Mouse (Mus musculus) neural tube, embryonic 14.5 days (tissue): ENCODE measurements at regions not wholly inside any gene's neighbourhood (a gene's known extent, or its start where the extent isn't known, plus 50 kb on each side); places are given as distances from the start of the nearest gene placed in this dataset.
A peak's percentile ranks its signal among the peaks of the same experiment; 100 is the strongest.

ENCODE experiments used
- ATAC-seq: fragments of 200-750 bp; cut with Nextera tagmentation; 2 replicates; pipeline ENCODE4 v1.8.0; 2017; ENCODE audit warnings: low read depth, mild to moderate bottlenecking, moderate TSS enrichment, moderate library complexity
- H3K27ac ChIP-seq: fragments of 300-500 bp; sonication (generic); 2 replicates; pipeline ENCODE4 v1.5.1; 2014; ENCODE audit warnings: low read depth, mild to moderate bottlenecking, control low read depth, low read length, moderate library complexity, mixed read lengths
- H3K27me3 ChIP-seq: fragments of 300-500 bp; sonication (generic); 2 replicates; pipeline ENCODE4 v1.6.1; 2014; ENCODE audit warnings: low read length; ENCODE audit not compliant: control insufficient read depth, insufficient read depth
- H3K36me3 ChIP-seq: fragments of 300-500 bp; sonication (generic); 2 replicates; pipeline ENCODE4 v1.6.1; 2014; ENCODE audit warnings: low read length, mixed read lengths; ENCODE audit not compliant: control insufficient read depth, insufficient read depth
- H3K4me1 ChIP-seq: fragments of 300-500 bp; sonication (generic); 2 replicates; pipeline ENCODE4 v1.6.1; 2014; ENCODE audit warnings: low read length; ENCODE audit not compliant: control insufficient read depth, insufficient read depth
- H3K4me2 ChIP-seq: fragments of 300-500 bp; sonication (generic); 2 replicates; pipeline ENCODE4 v1.6.1; 2014; ENCODE audit warnings: mild to moderate bottlenecking, low read depth, low read length, control low read depth
- H3K4me3 ChIP-seq: fragments of 300-500 bp; sonication (generic); 2 replicates; pipeline ENCODE4 v1.5.1; 2014; ENCODE audit warnings: low read depth, low read length, control low read depth, mixed read lengths
- H3K9ac ChIP-seq: fragments of 300-500 bp; sonication (generic); replicated peaks from 2 replicates; pipeline ENCODE4 v1.6.1; 2014; ENCODE audit warnings: low read depth, mild to moderate bottlenecking, control low read depth, low read length, mixed read lengths
- H3K9me3 ChIP-seq: fragments of 300-500 bp; sonication (generic); 2 replicates; pipeline ENCODE4 v1.6.1; 2016; ENCODE audit warnings: low read length; ENCODE audit not compliant: control insufficient read depth
- WGBS: fragments of 180-500 bp; shearing (Covaris S2); extraction: QIAGEN DNeasy Blood & Tissue Kit; methylation state at CpG from one replicate; pipeline ENCODE4 v1.1.7; 2014; 5-methylcytosine and 5-hydroxymethylcytosine counted together

GRCm38 (mm10) chr3:34266462-34266861 lies 185.3 kb upstream of the Dnajc19 start:
- 16% methylated on average over 12 of the region's 12 CpGs for WGBS
- peak; percentile 85 for ATAC-seq
- H3K27ac ChIP-seq, result peak overlapping the region; percentile 22; the same call in 1 of the 2 replicates

GRCm38 (mm10) chr3:34264811-34265210 lies 183.7 kb upstream of the Dnajc19 start:
- no peak overlapping the region for H3K4me3 ChIP-seq
- H3K4me1 ChIP-seq, result no peaks in the 10 kb centered on the region
- H3K9ac ChIP-seq, result no peak overlapping the region
- no peaks in the 10 kb centered on the region for H3K27me3 ChIP-seq
- no peaks in the 10 kb centered on the region for H3K9me3 ChIP-seq
- 60% methylated on average over 6 of the region's 6 CpGs for WGBS
- no peak overlapping the region for H3K4me2 ChIP-seq
- H3K36me3 ChIP-seq, result no peaks in the 10 kb centered on the region
- no peak overlapping the region for H3K27ac ChIP-seq
- ATAC-seq, result no peak

More at GRCm38 (mm10) chr3:34266462-34266861, 185.3 kb upstream of the Dnajc19 start:
- H3K9ac ChIP-seq, result 0 out of 2 replicates have a peak overlapping the region, but pooled peaks have one; percentile 21
- H3K4me2 ChIP-seq, result peak overlapping the region; percentile 31; the same call in 1 of the 2 replicates
- H3K4me1 ChIP-seq, result no peaks in the 10 kb centered on the region
- no peaks in the 10 kb centered on the region for H3K27me3 ChIP-seq
- H3K9me3 ChIP-seq, result no peaks in the 10 kb centered on the region
- H3K4me3 ChIP-seq, result 0 out of 2 replicates have a peak overlapping the region, but pooled peaks have one; percentile 7
- no peaks in the 10 kb centered on the region for H3K36me3 ChIP-seq

GRCm38 (mm10) chr3:34252730-34253337 lies 171.7 kb upstream of the Dnajc19 start:
- no peaks in the 10 kb centered on the region for H3K36me3 ChIP-seq
- H3K4me2 ChIP-seq, result peak overlapping the region; percentile 3; the same call in 1 of the 2 replicates
- WGBS, result 32% methylated on average over 12 of the region's 12 CpGs
- H3K27me3 ChIP-seq, result no peaks in the 10 kb centered on the region
- 0 out of 2 replicates have a peak, but pooled peaks cover 3% of the 10 kb centered on the region for H3K4me1 ChIP-seq
- H3K9ac ChIP-seq, result no peak overlapping the region
- ATAC-seq, result peak; percentile 84
- no peak overlapping the region for H3K27ac ChIP-seq
- no peak overlapping the region for H3K4me3 ChIP-seq
- H3K9me3 ChIP-seq, result no peaks in the 10 kb centered on the region

DNA sequence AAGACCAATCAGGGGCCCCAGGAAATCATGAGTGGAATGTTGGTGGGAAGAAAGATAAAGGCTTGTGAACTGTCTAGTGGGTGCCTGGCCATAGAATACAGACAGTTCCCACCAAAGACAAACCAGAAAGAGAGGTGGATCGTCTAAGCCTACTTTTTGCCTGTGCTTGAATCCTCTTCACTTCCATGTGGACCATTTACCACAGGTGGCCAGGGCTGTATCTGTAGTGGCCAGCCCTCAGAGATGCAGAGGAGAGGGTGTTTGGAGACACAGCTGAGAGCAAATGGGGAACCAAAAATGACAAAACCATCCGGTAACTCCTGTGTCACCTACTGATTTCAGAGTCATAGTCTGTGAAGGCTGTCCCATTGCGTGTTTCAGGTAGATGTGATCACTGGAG lies 161.0 kb upstream of the Dnajc19 start:
- Histone ChIP-seq H3K27ac (no peak overlapping the region), H3K36me3 (no peaks in the 10 kb centered on the region), H3K27me3 (no peaks in the 10 kb centered on the region), H3K4me2 (no peak overlapping the region), H3K9ac (no peak overlapping the region), H3K9me3 (no peaks in the 10 kb centered on the region), H3K4me3 (no peak overlapping the region), H3K4me1 (no peaks in the 10 kb centered on the region)
- WGBS, result 93% methylated on average over 3 of the region's 3 CpGs
- ATAC-seq, result no peak

GRCm38 (mm10) chr3:34239978-34240377 lies 158.9 kb upstream of the Dnajc19 start:
- Histone ChIP-seq H3K4me2 (no peak overlapping the region), H3K9me3 (no peaks in the 10 kb centered on the region), H3K4me3 (no peak overlapping the region), H3K27ac (no peak overlapping the region), H3K9ac (no peak overlapping the region), H3K36me3 (no peaks in the 10 kb centered on the region), H3K27me3 (no peaks in the 10 kb centered on the region), H3K4me1 (no peaks in the 10 kb centered on the region)
- ATAC-seq, result no peak
- WGBS, result 69% methylated on average over 2 of the region's 2 CpGs

GRCm38 (mm10) chr3:34234391-34234790 lies 153.3 kb upstream of the Dnajc19 start:
- Histone ChIP-seq H3K4me1 (no peaks in the 10 kb centered on the region), H3K4me3 (no peak overlapping the region), H3K27me3 (no peaks in the 10 kb centered on the region), H3K4me2 (no peak overlapping the region), H3K27ac (no peak overlapping the region), H3K36me3 (no peaks in the 10 kb centered on the region), H3K9me3 (no peaks in the 10 kb centered on the region), H3K9ac (no peak overlapping the region)
- 38% methylated on average over 8 of the region's 8 CpGs for WGBS
- no peak for ATAC-seq

DNA sequence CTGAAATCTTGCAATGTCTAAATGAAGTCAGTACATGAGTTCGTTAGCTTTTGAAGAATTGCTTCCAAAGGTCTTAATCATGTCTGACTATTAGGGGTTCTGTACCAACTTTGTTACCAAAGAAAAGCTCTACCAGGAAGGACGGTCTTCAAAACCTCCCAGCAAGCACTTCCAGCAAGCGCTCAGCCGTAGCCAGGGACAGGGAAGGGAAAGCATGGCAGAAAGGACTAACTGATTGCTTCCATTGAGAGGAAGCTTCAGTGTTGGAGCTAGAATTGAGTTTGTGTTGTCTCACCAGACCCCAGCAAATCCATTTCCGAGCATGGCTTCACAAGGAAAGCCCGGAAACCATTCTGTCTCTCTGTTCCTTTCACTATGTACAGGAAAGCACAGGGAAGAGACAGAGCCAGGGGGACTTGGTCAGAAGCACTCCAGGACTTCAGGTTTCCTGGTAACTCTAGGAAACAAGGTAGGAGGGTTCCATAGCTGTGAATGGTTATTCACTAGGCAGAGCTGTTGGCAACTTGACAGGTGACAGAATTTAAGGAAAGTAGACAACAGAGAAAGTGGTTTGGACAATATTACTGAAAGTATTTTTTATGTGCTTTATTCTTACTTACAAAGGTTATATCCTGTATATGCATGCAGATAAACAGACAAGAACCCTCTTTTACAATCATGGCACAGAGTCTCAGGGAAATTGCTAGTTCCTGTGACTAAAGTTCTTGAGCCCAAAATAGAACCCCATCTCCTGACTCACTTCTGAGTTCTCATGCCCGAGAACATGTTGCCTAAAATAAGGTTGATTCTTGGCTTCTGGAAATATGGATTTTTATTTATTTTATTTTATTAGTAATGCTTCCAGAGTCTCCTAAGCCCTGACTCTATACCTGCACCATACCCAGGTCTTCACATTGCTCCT lies 151.5 kb upstream of the Dnajc19 start:
- Histone ChIP-seq H3K27ac (no peak overlapping the region), H3K27me3 (no peaks in the 10 kb centered on the region), H3K9me3 (no peaks in the 10 kb centered on the region), H3K4me1 (no peaks in the 10 kb centered on the region), H3K9ac (no peak overlapping the region), H3K4me3 (no peak overlapping the region), H3K4me2 (no peak overlapping the region), H3K36me3 (no peaks in the 10 kb centered on the region)
- 88% methylated on average over 7 of the region's 7 CpGs for WGBS
- peak; percentile 15; the same call in 1 of the 2 replicates for ATAC-seq

DNA sequence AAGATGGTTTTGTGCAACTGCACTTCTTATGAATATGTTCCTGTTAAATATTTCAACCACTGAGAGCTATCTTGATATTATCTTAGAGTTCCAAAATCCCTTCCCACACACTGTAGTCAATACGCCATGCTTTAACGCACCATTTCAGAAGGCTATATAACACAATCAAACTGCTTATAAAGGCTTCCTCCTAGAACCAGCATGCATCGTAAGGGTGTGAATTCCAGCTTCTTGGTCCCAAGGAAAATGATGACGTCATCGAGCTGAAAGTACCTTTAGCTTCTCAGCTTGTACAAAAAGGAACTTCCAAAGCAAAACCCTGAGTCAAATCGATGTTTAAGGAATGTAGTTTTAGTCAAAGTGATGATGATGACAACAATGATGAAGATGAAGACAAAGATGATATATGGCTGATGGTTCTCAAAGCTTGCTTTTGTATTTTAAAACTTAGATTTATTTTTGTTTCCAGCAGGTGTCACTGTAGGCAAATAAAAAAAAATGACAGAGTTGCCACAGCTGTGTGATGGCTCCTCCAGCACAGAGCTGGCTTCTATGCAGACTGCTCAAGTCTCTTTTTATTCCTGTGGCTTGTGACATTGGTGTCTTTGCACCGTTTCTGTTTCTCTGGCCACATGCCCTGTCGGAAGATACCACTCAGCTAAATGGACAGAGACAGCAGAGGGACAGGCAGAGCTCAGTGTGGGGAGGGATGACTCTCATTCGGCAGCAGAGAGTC lies 150.6 kb upstream of the Dnajc19 start:
- H3K4me3 ChIP-seq, result no peak overlapping the region
- peak; percentile 89 for ATAC-seq
- H3K36me3 ChIP-seq, result no peaks in the 10 kb centered on the region
- 58% methylated on average over 9 of the region's 9 CpGs for WGBS
- no peak overlapping the region for H3K4me2 ChIP-seq
- H3K9ac ChIP-seq, result no peak overlapping the region
- H3K27me3 ChIP-seq, result no peaks in the 10 kb centered on the region
- no peaks in the 10 kb centered on the region for H3K9me3 ChIP-seq
- no peaks in the 10 kb centered on the region for H3K4me1 ChIP-seq
- H3K27ac ChIP-seq, result no peak overlapping the region
